Mouse (Mus musculus) C2C12 (cell line): ENCODE data around the gene Vps45. TPM values are rescaled to one million over a fixed set of nuclear protein-coding genes. Genes with fewer than 3 reads are reported as not detected.

Source experiments
- H3K27me3 ChIP-seq: one replicate; pipeline ENCODE4 v1.6.1; 2011; ENCODE audit not compliant: control insufficient read depth, insufficient read depth, insufficient read length
- H3K36me3 ChIP-seq: one replicate; pipeline ENCODE4 v1.6.1; 2011; ENCODE audit not compliant: control insufficient read depth, insufficient read depth
- H3K4me3 ChIP-seq: one replicate; pipeline ENCODE4 v1.5.1; 2011; ENCODE audit warnings: mild to moderate bottlenecking, control low read depth; ENCODE audit not compliant: poor library complexity, insufficient read depth, severe bottlenecking
- H3K79me2 ChIP-seq: one replicate; pipeline ENCODE4 v1.6.1; 2011; ENCODE audit not compliant: control insufficient read depth, insufficient read depth
- H3K79me3 ChIP-seq: one replicate; pipeline ENCODE4 v1.6.1; 2011; ENCODE audit warnings: low read depth, control low read depth
- H3ac ChIP-seq: one replicate; pipeline ENCODE3; 2011; ENCODE audit warnings: low read depth; ENCODE audit not compliant: control insufficient read depth, insufficient read length
- CEBPB ChIP-seq: IDR thresholded peaks from one replicate; pipeline ENCODE4 v1.6.1; 2011; ENCODE audit warnings: low read depth, mild to moderate bottlenecking, control low read depth, moderate library complexity
- CTCF ChIP-seq: IDR thresholded peaks from one replicate; pipeline ENCODE4 v1.5.1; 2011; ENCODE audit not compliant: control insufficient read depth, insufficient read depth, insufficient read length
- FOSL1 ChIP-seq: IDR thresholded peaks from one replicate; pipeline ENCODE4 v1.8.0; 2011; ENCODE audit warnings: mild to moderate bottlenecking, low read length; ENCODE audit not compliant: poor library complexity, insufficient read depth, severe bottlenecking
- MAX ChIP-seq: IDR thresholded peaks from one replicate; pipeline ENCODE4 v1.6.1; 2011; ENCODE audit warnings: mild to moderate bottlenecking, control low read depth
- MYOD1 ChIP-seq: IDR thresholded peaks from one replicate; pipeline ENCODE4 v1.6.1; 2011; ENCODE audit warnings: low read depth; ENCODE audit not compliant: control insufficient read depth, insufficient read length
- MYOG ChIP-seq: IDR thresholded peaks from one replicate; pipeline ENCODE4 v1.6.1; 2011; ENCODE audit not compliant: control insufficient read depth, insufficient read length; ENCODE audit errors: extremely low read depth
- USF1 ChIP-seq: IDR thresholded peaks from one replicate; pipeline ENCODE4 v1.6.1; 2011; ENCODE audit warnings: low read depth, mild to moderate bottlenecking, control low read depth, moderate library complexity
- polyA plus RNA-seq: library from polyadenylated mRNA; unstranded; fragments of >200 nt; fragmentation: generic; extraction: Trizol; gene quantifications from one replicate; pipeline ENCODE4 v1.2.1, GENCODE M21; 2012; ENCODE audit warnings: missing spikeins

The Vps45 gene
- polyA plus RNA-seq, 1 experiment = 15.6 TPM

DNA sequence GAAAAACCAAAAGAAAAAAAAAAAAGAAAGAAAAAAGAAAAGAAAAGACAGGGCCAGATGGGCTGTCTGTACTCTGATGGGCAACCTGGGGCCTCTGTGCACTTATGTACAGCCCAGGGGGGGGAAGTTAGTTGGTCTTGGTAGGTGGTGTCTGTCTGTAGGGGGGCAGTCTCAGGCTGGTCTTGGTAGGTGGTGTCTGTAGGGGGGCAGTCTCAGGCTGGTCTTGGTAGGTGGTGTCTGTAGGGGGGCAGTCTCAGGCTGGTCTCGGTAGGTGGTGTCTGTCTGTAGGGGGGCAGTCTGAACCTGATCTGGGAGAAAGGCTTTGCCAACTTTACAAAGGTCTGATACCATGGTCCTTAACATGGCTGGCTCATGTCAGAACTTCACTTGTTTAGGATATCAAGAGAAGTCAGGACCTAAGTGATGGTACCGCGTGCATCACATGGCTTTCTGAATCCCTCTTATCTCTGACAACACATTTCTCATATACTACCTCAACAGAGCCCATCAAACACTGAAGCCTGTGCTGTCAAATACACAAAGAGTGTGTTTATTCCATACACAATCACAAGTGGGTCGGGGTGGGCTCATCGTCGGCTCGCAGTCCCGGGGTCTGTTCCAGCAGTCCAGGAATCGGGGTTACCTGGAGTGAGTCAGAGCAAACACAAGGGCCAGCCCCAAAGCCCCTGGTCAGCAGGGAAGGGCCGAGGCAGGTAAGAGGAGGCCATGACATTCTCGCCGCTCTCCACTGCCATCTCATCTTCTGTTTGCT lies 58.8 kb downstream of the Vps45 start:
- peaks cover 10% of the 10 kb centered on the region for H3K79me2 ChIP-seq
- no peaks in the 10 kb centered on the region for H3K36me3 ChIP-seq
- H3K4me3 ChIP-seq = no peak overlapping the region
- no peaks in the 10 kb centered on the region for H3K27me3 ChIP-seq
- no peak overlapping the region for H3ac ChIP-seq
- H3K79me3 ChIP-seq = peaks cover 7% of the 10 kb centered on the region
- TF ChIP-seq MYOG = no peak
- TF ChIP-seq MYOD1 = no peak
- TF ChIP-seq USF1 = no peak
- TF ChIP-seq CEBPB = no peak
- TF ChIP-seq MAX = no peak
- no peak for TF ChIP-seq CTCF
- no peak for TF ChIP-seq FOSL1

DNA sequence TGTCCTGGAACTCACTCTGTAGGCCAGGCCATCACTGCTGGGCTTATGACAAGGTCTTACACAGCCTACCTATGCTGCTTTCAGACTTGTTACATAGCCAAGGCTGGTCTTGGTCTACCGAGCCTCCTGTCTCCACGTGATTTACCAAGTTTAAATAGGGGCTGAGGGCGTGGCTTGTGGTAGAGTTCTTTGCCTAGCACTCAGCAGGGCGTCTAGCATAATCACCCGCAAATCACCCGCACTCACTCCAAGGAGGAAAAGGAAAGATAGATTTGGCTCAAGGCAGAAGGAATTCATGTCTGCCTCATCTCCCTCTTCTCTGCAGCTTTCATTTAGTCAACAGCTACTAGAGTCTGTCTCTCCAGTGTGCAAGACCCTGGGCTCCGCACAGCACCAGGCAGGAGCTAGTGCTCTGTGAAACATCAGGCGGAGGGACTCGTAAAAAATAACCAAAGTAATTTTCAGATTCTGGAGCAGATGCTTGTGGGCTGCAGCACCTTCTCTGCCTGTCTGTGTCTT lies 61.0 kb downstream of the Vps45 start:
- H3K36me3 ChIP-seq = peaks cover 8% of the 10 kb centered on the region
- peaks cover 23% of the 10 kb centered on the region for H3K79me3 ChIP-seq
- H3ac ChIP-seq = no peak overlapping the region
- H3K4me3 ChIP-seq = no peak overlapping the region
- peaks cover 33% of the 10 kb centered on the region for H3K79me2 ChIP-seq
- H3K27me3 ChIP-seq = no peaks in the 10 kb centered on the region
- peak; percentile 85 for TF ChIP-seq USF1
- TF ChIP-seq FOSL1 = no peak

DNA sequence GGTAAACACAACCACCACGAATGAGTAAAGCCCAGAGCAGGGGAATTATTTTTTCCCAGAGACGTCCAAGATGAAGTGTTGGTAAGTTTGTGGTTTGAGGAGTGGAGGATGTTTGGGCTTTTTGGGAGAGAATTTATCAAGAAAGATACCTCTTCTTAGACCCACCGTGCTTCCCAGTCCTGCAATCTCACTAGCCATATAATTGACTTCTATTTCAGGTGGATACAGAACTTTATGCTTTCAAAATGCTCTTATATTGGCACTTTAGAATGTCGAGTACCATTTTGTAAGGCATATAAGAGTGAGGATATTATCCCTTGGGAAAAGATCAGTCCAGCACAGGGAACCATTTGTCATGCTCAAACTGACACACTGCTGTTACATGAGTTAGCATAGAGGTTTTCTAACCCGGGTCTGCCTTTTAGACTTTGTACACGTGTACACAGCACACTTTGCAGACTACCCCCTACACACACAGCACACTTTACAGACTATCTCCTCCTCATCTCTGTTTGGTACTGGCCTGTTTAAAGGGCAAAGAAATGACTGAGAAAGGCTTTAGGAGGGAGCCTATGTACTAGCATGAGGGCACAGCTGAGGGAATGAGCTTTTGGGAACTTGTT lies 61.7 kb downstream of the Vps45 start:
- H3K27me3 ChIP-seq = no peaks in the 10 kb centered on the region

DNA sequence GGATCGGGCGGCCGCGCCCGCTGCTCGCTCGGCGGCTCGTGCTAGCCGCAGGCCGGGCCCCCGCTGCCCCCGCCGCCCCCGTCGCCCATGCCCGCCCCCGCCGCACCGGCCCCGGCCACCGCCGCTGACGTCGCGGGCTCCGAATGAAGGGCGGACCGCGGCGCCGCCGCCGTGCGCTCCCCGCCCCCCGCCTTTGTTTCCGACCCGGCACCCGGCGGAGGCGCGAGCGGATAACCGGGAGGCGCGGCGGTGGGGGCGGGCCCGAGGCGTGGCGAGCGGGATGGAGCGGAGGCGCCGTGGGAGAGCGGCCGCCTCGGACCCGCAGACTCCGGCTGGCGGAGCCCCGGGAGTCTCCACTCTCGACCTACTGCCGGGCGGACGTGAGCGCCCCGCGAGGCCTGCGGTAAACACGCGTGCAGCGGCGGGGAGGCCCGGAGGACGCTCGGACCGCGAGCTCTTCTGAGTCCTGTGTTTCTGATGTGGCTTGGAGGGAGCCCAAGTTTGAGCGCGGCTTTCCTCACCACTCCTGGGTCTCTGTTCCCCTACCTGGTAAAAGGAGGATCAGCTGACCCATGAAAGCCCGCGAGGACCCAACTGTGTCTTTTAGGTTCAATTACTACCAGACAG lies 62.4 kb downstream of the Vps45 start, which contains the start of gene Plekho1:
TSS of gene Plekho1 (minus strand) at position 200 of the 627 bp plus-strand sequence.
- Histone ChIP-seq H3K4me3 (peak within 1 kb of the TSS; percentile 68), H3K79me3 (peaks cover 23% of the 10 kb centered on the region), H3K36me3 (peaks cover 20% of the 10 kb centered on the region), H3K79me2 (peaks cover 36% of the 10 kb centered on the region), H3K27me3 (no peaks in the 10 kb centered on the region), H3ac (peak within 1 kb of the TSS; percentile 69)
- TF ChIP-seq USF1 (peak; percentile 5), MYOG (no peak)

More for the DNA sequence above, 61.7 kb downstream of the Vps45 start:
- no peak overlapping the region for H3ac ChIP-seq
- peaks cover 23% of the 10 kb centered on the region for H3K79me3 ChIP-seq
- peaks cover 36% of the 10 kb centered on the region for H3K79me2 ChIP-seq
- H3K4me3 ChIP-seq = peak overlapping the region; percentile 68
- no peak for TF ChIP-seq MAX
- TF ChIP-seq MYOG = no peak
- TF ChIP-seq MYOD1 = no peak
- TF ChIP-seq FOSL1 = no peak
- no peak for TF ChIP-seq CEBPB
- no peak for TF ChIP-seq CTCF
- TF ChIP-seq USF1 = no peak
- H3K36me3 ChIP-seq = peaks cover 13% of the 10 kb centered on the region

DNA sequence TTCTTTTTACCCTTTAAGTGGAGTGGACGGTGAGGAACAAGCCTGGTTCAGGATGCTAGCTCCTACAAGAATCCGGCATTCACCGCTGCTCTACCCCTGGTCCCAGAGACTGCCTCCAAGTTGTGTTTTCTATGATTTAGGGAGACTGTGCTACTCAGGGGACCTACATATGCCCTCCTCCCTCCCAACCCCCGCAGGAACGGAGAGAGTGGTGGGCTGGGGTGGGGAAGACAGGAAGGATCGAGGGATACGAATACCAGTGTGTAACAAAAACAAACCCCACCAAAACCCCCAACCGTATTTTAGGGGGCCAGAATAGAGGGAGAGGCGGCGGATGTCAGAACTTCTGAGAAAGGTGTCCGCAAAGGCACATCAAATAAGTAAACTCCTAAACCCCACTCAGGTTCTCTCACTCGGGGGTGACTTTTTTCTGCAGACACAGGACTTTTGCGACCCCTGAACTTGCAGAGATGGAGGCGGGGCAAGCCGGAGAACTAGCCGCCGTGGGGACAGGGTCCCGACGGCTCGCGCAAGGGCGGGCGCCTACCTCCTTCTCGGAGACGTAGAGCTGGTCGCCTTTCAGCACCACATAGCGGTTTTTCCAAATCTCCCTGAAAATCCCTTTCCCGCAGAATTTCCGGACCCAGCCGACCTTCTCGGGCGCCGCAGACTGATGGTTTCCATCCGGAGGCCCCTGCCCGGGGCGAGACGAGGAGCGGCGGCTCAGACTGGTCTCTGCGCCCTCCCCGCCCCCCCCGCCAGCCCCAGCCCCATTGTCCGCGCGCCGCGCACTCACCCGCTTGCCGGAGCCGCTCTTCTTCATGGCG lies 63.1 kb downstream of the Vps45 start:
- Histone ChIP-seq H3K27me3 (no peaks in the 10 kb centered on the region), H3K79me3 (peaks cover 23% of the 10 kb centered on the region), H3ac (peak overlapping the region; percentile 69), H3K4me3 (peak overlapping the region; percentile 68), H3K79me2 (peaks cover 36% of the 10 kb centered on the region), H3K36me3 (peaks cover 27% of the 10 kb centered on the region)
- TF ChIP-seq MYOD1 (no peak), MYOG (no peak), USF1 (no peak), MAX (no peak), CEBPB (no peak), CTCF (no peak)

DNA sequence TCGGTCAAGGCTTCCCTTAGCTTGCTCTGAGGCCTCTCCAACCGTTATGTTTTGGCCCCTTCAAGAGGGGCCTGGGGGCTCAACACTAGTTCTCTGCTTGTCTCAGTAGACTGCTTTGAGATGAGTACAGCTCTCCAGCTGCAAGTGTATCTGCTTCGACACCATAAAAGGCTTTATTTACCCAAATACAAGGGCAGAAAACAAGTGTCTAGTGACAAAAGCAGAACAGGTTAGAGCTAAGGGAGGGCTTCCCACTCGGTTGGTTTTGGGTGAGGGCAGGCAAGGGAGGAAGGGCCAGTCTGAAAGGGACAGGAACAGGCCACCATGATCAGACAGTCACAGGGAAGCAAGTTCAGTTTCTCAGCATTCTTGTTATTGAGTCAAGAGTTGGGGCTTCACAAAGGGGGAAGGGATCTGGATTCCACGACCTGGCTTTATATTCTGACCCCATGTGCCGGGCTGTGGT lies 63.9 kb downstream of the Vps45 start:
- Histone ChIP-seq H3K27me3 (no peaks in the 10 kb centered on the region), H3K36me3 (peaks cover 35% of the 10 kb centered on the region), H3K4me3 (peak overlapping the region; percentile 68), H3ac (peak overlapping the region; percentile 69), H3K79me3 (peaks cover 23% of the 10 kb centered on the region), H3K79me2 (peaks cover 36% of the 10 kb centered on the region)
- TF ChIP-seq CTCF (no peak), MYOG (no peak), CEBPB (no peak), FOSL1 (no peak), USF1 (no peak), MYOD1 (no peak), MAX (no peak)
